Mouse (Mus musculus) gastrocnemius, adult 8-10 months (tissue): ENCODE results near the gene Fbxw8. TPM values are rescaled to one million over a fixed set of nuclear protein-coding genes. Genes with fewer than 3 reads are reported as not detected.

Source experiments
- DNase-seq, 2 experiments: peaks; one replicate each; pipeline ENCODE4 v3.0.0; 2022; ENCODE audit warnings: low spot score in 2 of 2
- total RNA-seq, 4 experiments: library from RNA; stranded (reverse); gene quantifications; 2 replicates each; pipeline ENCODE4 v1.2.4; 2022

Gene Fbxw8
- total RNA-seq, 4 experiments from 2014 or later, result 17.7 to 23.7 (median 19.0) TPM

GRCm38 (mm10) chr5:118026343-118026742 is 128.9 kb downstream of the Fbxw8 start:
- DNase-seq, result no peak

GRCm38 (mm10) chr5:118025880-118026279 is 129.4 kb downstream of the Fbxw8 start:
- DNase-seq, result no peak

DNA sequence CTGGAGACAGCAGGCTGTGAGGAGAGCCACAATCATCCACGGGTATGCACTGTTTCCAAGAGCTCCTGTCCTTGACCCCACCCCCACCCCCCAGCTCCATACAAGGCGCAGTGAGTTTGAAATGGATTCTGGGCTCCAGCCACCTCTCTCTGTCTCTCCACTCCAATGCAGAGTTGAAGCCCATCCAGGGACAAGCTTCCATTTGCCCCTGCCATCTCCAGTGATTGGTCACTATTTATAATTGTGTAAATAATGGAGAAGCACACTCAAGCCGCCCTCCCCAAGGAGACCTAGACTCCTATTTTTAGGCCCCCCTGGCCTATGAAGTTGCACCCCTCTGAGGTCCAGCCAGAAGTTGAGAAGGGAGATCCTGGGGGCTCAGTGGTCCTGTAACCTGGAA is 132.2 kb downstream of the Fbxw8 start:
- no peak for DNase-seq

DNA sequence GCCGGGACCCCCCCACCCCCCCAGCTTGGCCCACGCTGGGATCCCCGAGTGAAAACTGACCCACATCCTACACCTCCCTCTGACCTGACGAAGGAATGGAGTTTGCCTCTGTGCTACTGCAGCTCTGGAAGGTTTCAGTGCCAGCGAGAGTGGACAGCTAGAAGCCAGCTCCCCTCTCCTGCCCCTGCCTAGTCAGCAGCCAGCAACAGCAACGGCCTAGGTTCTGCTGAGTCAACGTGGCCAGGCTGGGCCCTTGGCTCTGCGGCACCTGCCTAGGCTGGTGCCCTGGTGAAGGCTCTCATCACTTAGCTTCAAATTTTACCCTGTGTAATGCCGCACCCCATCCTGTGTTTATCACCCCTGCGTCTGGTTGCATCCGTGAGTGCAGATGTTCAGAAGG is 135.4 kb downstream of the Fbxw8 start:
- no peak for DNase-seq

DNA sequence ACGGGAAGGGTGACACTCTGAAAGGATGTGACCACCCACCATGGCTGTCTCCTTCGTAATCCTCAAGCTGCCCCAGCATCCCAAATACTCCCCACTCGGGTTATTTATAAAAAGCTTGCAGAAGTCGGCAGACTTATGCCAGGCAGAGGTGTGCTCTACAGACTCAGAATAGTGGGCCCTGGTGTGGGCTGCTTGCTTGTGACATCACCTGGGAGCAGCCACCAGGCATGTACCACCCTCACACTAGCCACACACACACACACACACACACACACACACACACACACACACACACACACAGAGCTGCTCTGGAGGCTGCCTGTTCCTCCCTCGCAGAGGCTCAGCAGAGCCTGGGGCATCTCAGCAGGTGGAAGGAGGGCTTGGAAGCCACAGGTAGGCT is 137.7 kb downstream of the Fbxw8 start:
- no peak for DNase-seq

GRCm38 (mm10) chr5:118015669-118016068 is 139.6 kb downstream of the Fbxw8 start:
- no peak for DNase-seq

DNA sequence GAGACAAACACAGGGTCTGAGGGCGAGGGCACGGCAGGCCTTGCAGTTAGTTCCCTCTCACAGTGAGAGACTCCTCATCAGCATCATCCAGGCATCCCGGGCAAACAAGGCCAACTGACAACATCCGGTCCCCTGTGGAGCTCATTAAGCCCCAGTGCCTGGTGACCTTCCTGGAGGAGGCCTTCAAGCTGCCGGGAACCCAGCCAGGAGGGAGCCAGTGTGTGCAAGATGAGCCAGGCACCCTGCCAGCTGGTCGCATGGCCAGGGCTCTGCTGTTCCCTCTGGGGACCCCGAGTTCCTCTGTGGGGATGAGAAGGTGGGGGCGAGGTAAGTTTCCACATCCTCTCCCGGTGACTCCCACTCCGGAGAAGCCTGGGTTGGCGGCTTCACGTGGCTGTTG is 140.2 kb downstream of the Fbxw8 start:
- DNase-seq, result peak; percentile 32 to 49

Other genes with a start within 250 kb of the Fbxw8 start
- gene Fbxo21, start 178.7 kb downstream of the Fbxw8 start, total RNA-seq, result 10 to 100 TPM; 11.5 to 13.2 (median 12.5) TPM
- 1 to 10 TPM in 1 of 4 experiments, under 1 TPM in 2, not detected in 1; 0.41 to 1.3 (median 0.75) TPM for gene Tesc, start 127.7 kb downstream of the Fbxw8 start, total RNA-seq
- under 1 TPM in 3 of 4 experiments, not detected in 1; 0.05 to 0.16 (median 0.11) TPM for gene Hrk, start 9.2 kb upstream of the Fbxw8 start, total RNA-seq
- gene Rnft2, start 89.7 kb upstream of the Fbxw8 start, total RNA-seq, result 1 to 10 TPM in 2 of 4 experiments, under 1 TPM in 2; 0.65 to 1.6 (median 1.0) TPM
- 1 to 10 TPM; 3.6 to 5.9 (median 4.9) TPM for gene 2410131K14Rik, start 89.8 kb upstream of the Fbxw8 start, total RNA-seq